Mouse (Mus musculus) heart, postnatal 14 days (tissue): ENCODE data around the gene Selenok. TPM values are rescaled to one million over a fixed set of nuclear protein-coding genes. Genes with fewer than 3 reads are reported as not detected.

Experiments used
- DNase-seq, 2 experiments: peaks; one replicate each; pipeline ENCODE4 v3.0.0; 2021 to 2022
- intact Hi-C: fragments of 180-260 bp; cut with DNase I; formaldehyde crosslinking; loops from one replicate; pipeline ENCODE4 v1.15.1; 2025
- microRNA-seq, 2 experiments: library from miRNA; unstranded; fragments of <30 nt; microRNA quantifications; one replicate each; pipeline ENCODE4 v1.2.0; 2021 to 2022
- total RNA-seq, 2 experiments: library from RNA; stranded (reverse); gene quantifications; 2 replicates each; pipeline ENCODE4 v1.2.3; 2021

Gene Selenok
- total RNA-seq, 2 experiments from 2014 or later = 70.6 to 76.5 TPM

- intact Hi-C loops = no loop called here
- DNase-seq = no peak
Observed at GRCm38 (mm10) chr14:30024387-30024786, 56.3 kb downstream of the Selenok start.

Small RNA genes lying within 50 kb of the gene (microRNA-seq; reads per million reads assigned to microRNA genes)
- gene Mir6947 = 0 to 2.4 reads per million in 2 experiments

Other genes with a start within 250 kb of the Selenok start
- gene Cacna2d3, start 246.4 kb upstream of the Selenok start, total RNA-seq = under 1 TPM; 0.07 to 0.17 TPM
- 10 to 100 TPM; 38.3 to 39.3 TPM for gene Actr8, start 10.0 kb downstream of the Selenok start, total RNA-seq
- 1 to 10 TPM in 1 of 2 experiments, under 1 TPM in 1; 0.74 to 1.0 TPM for gene Il17rb, start 40.6 kb downstream of the Selenok start, total RNA-seq
- under 1 TPM; 0.49 to 0.84 TPM for gene Chdh, start 40.7 kb downstream of the Selenok start, total RNA-seq